7 mouse cellular contexts compared by ENCODE assay signal in genomic region chr16:94570361-94571041, GRCm38 (mm10). TPM values are rescaled to one million over a fixed set of nuclear protein-coding genes. Genes with fewer than 3 reads are reported as not detected.
A peak's percentile ranks its signal among the peaks of the same experiment; 100 is the strongest.
DNase-seq lines count a peak whose midpoint lies in the region; ATAC-seq and TF ChIP-seq lines count a peak whose summit lies in the region.

No protein-coding gene starts in this region.

- H3K4me2 ChIP-seq in embryonic facial prominence, embryonic 12.5 days (replicated peaks), result peak overlapping the region; percentile 71
- H3K4me2 ChIP-seq in midbrain, embryonic 15.5 days, result peak overlapping the region; percentile 59

- H3K9me3 ChIP-seq in embryonic facial prominence, embryonic 12.5 days, result no peaks in the 10 kb centered on the region
- no peaks in the 10 kb centered on the region for H3K9me3 ChIP-seq in midbrain, embryonic 15.5 days

- peak overlapping the region; percentile 100 for H3K9ac ChIP-seq in embryonic facial prominence, embryonic 12.5 days
- peak overlapping the region; percentile 100 for H3K9ac ChIP-seq in heart, adult 2 months (ENCODE audit: low read depth, low read length)
- H3K9ac ChIP-seq in midbrain, embryonic 15.5 days, result peak overlapping the region; percentile 79

- peaks cover 20% of the 10 kb centered on the region for H3K4me1 ChIP-seq in embryonic facial prominence, embryonic 12.5 days
- peaks cover 19% of the 10 kb centered on the region for H3K4me1 ChIP-seq in heart, adult 2 months (ENCODE audit: control insufficient read depth, insufficient read depth, low read length)
- peaks cover 21% of the 10 kb centered on the region for H3K4me1 ChIP-seq in kidney, adult 2 months (ENCODE audit: control insufficient read depth, insufficient read depth, low read length)
- H3K4me1 ChIP-seq in midbrain, embryonic 15.5 days, result peaks cover 37% of the 10 kb centered on the region

- under 1% methylated on average over 44 of the region's 88 CpGs for WGBS in embryonic facial prominence, embryonic 12.5 days
- WGBS in heart, adult 2 months, result 3% methylated on average over 83 of the region's 88 CpGs
- 5% methylated on average over 82 of the region's 88 CpGs for WGBS in kidney, adult 2 months
- under 1% methylated on average over 41 of the region's 88 CpGs for WGBS in midbrain, embryonic 15.5 days

- no peaks in the 10 kb centered on the region for H3K27me3 ChIP-seq in embryonic facial prominence, embryonic 12.5 days
- H3K27me3 ChIP-seq in heart, adult 2 months (ENCODE audit: control insufficient read depth, insufficient read depth, low read length), result no peaks in the 10 kb centered on the region
- H3K27me3 ChIP-seq in kidney, adult 2 months (replicated peaks; ENCODE audit: control insufficient read depth, insufficient read depth, low read length), result no peaks in the 10 kb centered on the region
- H3K27me3 ChIP-seq in midbrain, embryonic 15.5 days (replicated peaks), result no peaks in the 10 kb centered on the region

- H3K79me2 ChIP-seq in heart, adult 2 months (replicated peaks; ENCODE audit: control insufficient read depth, insufficient read depth, low read length), result peaks cover 4% of the 10 kb centered on the region

- TF ChIP-seq EP300 in heart, adult 2 months (IDR thresholded peaks at IDR 0.05; ENCODE audit: insufficient read depth, low read depth, low read length), result no peak

- no peak for TF ChIP-seq CTCF in heart, adult 2 months (IDR thresholded peaks at IDR 0.05)
- no peak for TF ChIP-seq CTCF in kidney, adult 2 months (conservative IDR thresholded peaks at IDR 0.05; ENCODE audit: insufficient read depth, insufficient read length, low read depth, low read length)

- H3K27ac ChIP-seq in embryonic facial prominence, embryonic 12.5 days, result peak overlapping the region; percentile 100
- peak overlapping the region; percentile 99 for H3K27ac ChIP-seq in heart, adult 2 months
- H3K27ac ChIP-seq in kidney, adult 2 months (ENCODE audit: insufficient read depth, low read depth, low read length), result peak overlapping the region; percentile 94
- H3K27ac ChIP-seq in midbrain, embryonic 15.5 days, result peak overlapping the region; percentile 100

- ATAC-seq in embryonic facial prominence, embryonic 12.5 days (ENCODE audit: insufficient number of reproducible peaks, insufficient read depth, low FRiP score, low TSS enrichment), result no peak
- ATAC-seq in midbrain, embryonic 15.5 days (replicated peaks), result peak; percentile 10

- no peaks in the 10 kb centered on the region for H3K36me3 ChIP-seq in embryonic facial prominence, embryonic 12.5 days
- peaks cover 16% of the 10 kb centered on the region for H3K36me3 ChIP-seq in heart, adult 2 months (ENCODE audit: control insufficient read depth, insufficient read depth, low read length)
- no peaks in the 10 kb centered on the region for H3K36me3 ChIP-seq in kidney, adult 2 months (ENCODE audit: control insufficient read depth, insufficient read depth, low read length)
- no peaks in the 10 kb centered on the region for H3K36me3 ChIP-seq in midbrain, embryonic 15.5 days (replicated peaks)

- TF ChIP-seq POLR2A in heart, adult 2 months (IDR thresholded peaks at IDR 0.05; ENCODE audit: insufficient read depth, low read depth, low read length), result peak; percentile 60
- TF ChIP-seq POLR2A in kidney, adult 2 months (IDR thresholded peaks at IDR 0.05; ENCODE audit: low read depth, low read length), result peak; percentile 29

- peak; percentile 76 for DNase-seq in adrenal gland, postnatal 25 days
- peak; percentile 85 to 88 for DNase-seq in heart, adult 2 months
- DNase-seq in kidney, adult 2 months, result peak; percentile 85
- peak; percentile 82 for DNase-seq in liver
- DNase-seq in spleen, postnatal 10 days (ENCODE audit: low spot score in 2 of 2), result peak; percentile 69 to 84

- intact Hi-C loops in heart, adult 2 months (cut with DNase I), result loop anchor here (5.0 kb wide), 1 partner anchor 102 kb away; no protein-coding TSS in a partner anchor

- peak overlapping the region; percentile 93 for H3K4me3 ChIP-seq in embryonic facial prominence, embryonic 12.5 days
- H3K4me3 ChIP-seq in heart, adult 2 months, result peak overlapping the region; percentile 69
- peak overlapping the region; percentile 95 for H3K4me3 ChIP-seq in kidney, adult 2 months (ENCODE audit: insufficient read depth, low read depth, low read length)
- peak overlapping the region; percentile 63 for H3K4me3 ChIP-seq in midbrain, embryonic 15.5 days

RNA-seq across cellular contexts. Expression of gene Dyrk1a, which starts 0.7 kb away (rescaled TPM):
- total RNA-seq in adrenal gland, postnatal 25 days (2021), result 59.4 and 76.4 TPM in 2 replicates
- 9.0 and 10.3 TPM in 2 replicates for polyA plus RNA-seq in embryonic facial prominence, embryonic 12.5 days (2016; fragmentation: Nextera tagmentation; extraction: Ambion mirVana)
- 10 to 100 TPM; 74.0 to 80.5 TPM for total RNA-seq in heart, adult 2 months (2021)
- 28.2 and 44.8 TPM in 2 replicates for polyA plus RNA-seq in heart, adult 2 months (2012; rRNA removed)
- 25.5 and 27.2 TPM in 2 replicates for polyA plus RNA-seq in kidney, adult 2 months (2012; rRNA removed)
- 11.1 and 11.7 TPM in 2 replicates for polyA plus RNA-seq in midbrain, embryonic 15.5 days (2015; fragmentation: Nextera tagmentation; extraction: Ambion mirVana)

RNA-seq across cellular contexts. Expression of gene Vps26c, which starts 43.9 kb away (rescaled TPM):
- total RNA-seq in adrenal gland, postnatal 25 days (2021), result 59.1 and 61.5 TPM in 2 replicates
- 51.8 and 58.7 TPM in 2 replicates for polyA plus RNA-seq in embryonic facial prominence, embryonic 12.5 days (2016; fragmentation: Nextera tagmentation; extraction: Ambion mirVana)
- total RNA-seq in heart, adult 2 months (2021), result 10 to 100 TPM; 21.8 to 22.1 TPM
- polyA plus RNA-seq in heart, adult 2 months (2012; rRNA removed), result 25.7 and 42.8 TPM in 2 replicates
- polyA plus RNA-seq in kidney, adult 2 months (2012; rRNA removed), result 31.4 and 34.8 TPM in 2 replicates
- polyA plus RNA-seq in midbrain, embryonic 15.5 days (2015; fragmentation: Nextera tagmentation; extraction: Ambion mirVana), result 79.8 and 91.8 TPM in 2 replicates
